Comparison of ENCODE assay signal across 7 mouse cellular contexts in the genomic region with DNA sequence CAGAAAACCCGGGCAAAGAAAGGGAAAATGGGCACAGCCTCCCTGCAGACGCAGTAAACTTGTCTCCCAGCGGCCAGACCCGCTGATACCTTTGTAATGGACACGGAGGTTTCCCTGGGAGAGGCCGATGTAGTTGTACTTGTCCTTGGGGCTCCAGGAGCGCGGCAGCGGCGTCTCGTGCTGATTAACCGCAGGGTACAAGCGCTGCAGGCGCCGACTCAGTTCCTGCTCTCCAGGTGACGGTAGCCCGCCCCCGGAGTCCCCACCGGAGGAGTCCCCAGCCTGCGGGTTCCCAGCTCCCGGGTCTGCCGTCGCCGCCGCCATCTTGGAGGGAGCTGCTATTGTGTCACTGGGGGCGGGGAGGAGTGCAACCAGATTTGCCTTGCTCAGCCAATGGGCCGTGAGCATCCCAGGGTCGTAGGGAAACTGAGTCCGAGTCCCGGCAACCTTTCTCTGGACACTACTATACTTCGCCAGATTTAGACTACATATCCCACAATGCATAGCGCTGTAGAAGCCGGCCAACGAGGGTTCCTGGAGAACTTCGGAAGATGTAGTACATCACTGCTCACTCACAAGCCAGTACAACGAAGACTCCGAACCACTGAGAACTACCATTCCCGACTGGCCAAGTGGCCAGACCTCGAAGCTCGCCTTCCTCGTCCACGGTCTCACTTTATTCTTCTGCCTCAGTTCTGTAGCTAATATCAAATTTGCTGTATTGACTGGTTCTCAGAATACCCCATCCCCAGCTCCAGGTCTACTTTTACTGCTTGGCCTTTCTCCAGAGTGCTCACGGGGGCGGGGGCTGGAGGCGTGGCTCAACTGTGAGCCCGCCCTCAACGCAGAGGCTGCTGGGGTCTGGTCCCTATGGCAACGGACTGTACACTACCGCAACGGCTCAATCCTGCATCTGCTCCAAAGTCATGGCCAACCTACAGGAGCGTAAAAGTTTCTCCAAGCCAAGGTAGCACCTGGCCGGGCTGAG. TPM values are rescaled to one million over a fixed set of nuclear protein-coding genes. Genes with fewer than 3 reads are reported as not detected.
DNase-seq lines count a peak whose midpoint lies in the region; ATAC-seq lines count a peak whose summit lies in the region.

A gene (minus strand): TSS at position 490 of the 988 bp plus-strand sequence.
A gene (plus strand): TSS at position 871 of the 988 bp plus-strand sequence.

- peak within 1 kb of the TSS; percentile 86 for H3K4me3 ChIP-seq in embryonic facial prominence, embryonic 11.5 days (ENCODE audit: low read depth, low read length)
- H3K4me3 ChIP-seq in limb, embryonic 10.5 days, result peak within 1 kb of the TSS; percentile 82
- H3K4me3 ChIP-seq in midbrain, embryonic 13.5 days (replicated peaks), result peak within 1 kb of the TSS; percentile 95

- WGBS in embryonic facial prominence, embryonic 11.5 days, result under 1% methylated on average over 52 of the region's 52 CpGs
- WGBS in limb, embryonic 10.5 days, result under 1% methylated on average over 52 of the region's 52 CpGs
- under 1% methylated on average over 52 of the region's 52 CpGs for WGBS in midbrain, embryonic 13.5 days

- peaks cover 2% of the 10 kb centered on the region for H3K36me3 ChIP-seq in embryonic facial prominence, embryonic 11.5 days (replicated peaks; ENCODE audit: control insufficient read depth, insufficient read depth, low read depth, low read length)
- peaks cover 36% of the 10 kb centered on the region for H3K36me3 ChIP-seq in limb, embryonic 10.5 days
- peaks cover 23% of the 10 kb centered on the region for H3K36me3 ChIP-seq in midbrain, embryonic 13.5 days

- no peaks in the 10 kb centered on the region for H3K27me3 ChIP-seq in embryonic facial prominence, embryonic 11.5 days (ENCODE audit: control insufficient read depth, insufficient read depth, low read length)
- no peaks in the 10 kb centered on the region for H3K27me3 ChIP-seq in limb, embryonic 10.5 days (ENCODE audit: low read depth, poor library complexity, severe bottlenecking)
- no peaks in the 10 kb centered on the region for H3K27me3 ChIP-seq in midbrain, embryonic 13.5 days

- H3K4me1 ChIP-seq in embryonic facial prominence, embryonic 11.5 days (ENCODE audit: control insufficient read depth, insufficient read depth, low read length), result no peaks in the 10 kb centered on the region
- H3K4me1 ChIP-seq in limb, embryonic 10.5 days, result peaks cover 16% of the 10 kb centered on the region
- peaks cover 32% of the 10 kb centered on the region for H3K4me1 ChIP-seq in midbrain, embryonic 13.5 days (replicated peaks)

- peak within 1 kb of the TSS; percentile 78 for H3K4me2 ChIP-seq in embryonic facial prominence, embryonic 11.5 days (ENCODE audit: low read depth, low read length)
- peak within 1 kb of the TSS; percentile 99 for H3K4me2 ChIP-seq in midbrain, embryonic 13.5 days (replicated peaks)

- DNase-seq in adrenal gland, postnatal 14 days, result peak; percentile 97
- peak; percentile 99 for DNase-seq in embryonic facial prominence, embryonic 11.5 days (ENCODE audit: low spot score)
- peak; percentile 99 for DNase-seq in kidney, adult 11 months
- DNase-seq in limb, embryonic 10.5 days (ENCODE audit: low spot score), result peak; percentile 93
- peak; percentile 94 for DNase-seq in spleen, adult 12 weeks (ENCODE audit: low spot score)

- no peaks in the 10 kb centered on the region for H3K9me3 ChIP-seq in embryonic facial prominence, embryonic 11.5 days (replicated peaks; ENCODE audit: control insufficient read depth, low read length)
- H3K9me3 ChIP-seq in limb, embryonic 10.5 days (replicated peaks), result no peaks in the 10 kb centered on the region
- H3K9me3 ChIP-seq in midbrain, embryonic 13.5 days, result no peaks in the 10 kb centered on the region

- peak within 1 kb of the TSS; percentile 85 for H3K9ac ChIP-seq in embryonic facial prominence, embryonic 11.5 days (replicated peaks; ENCODE audit: low read length)
- peak within 1 kb of the TSS; percentile 96 for H3K9ac ChIP-seq in midbrain, embryonic 13.5 days (replicated peaks)

- ATAC-seq in embryonic facial prominence, embryonic 11.5 days (replicated peaks; ENCODE audit: insufficient number of reproducible peaks, low FRiP score, low TSS enrichment, low read depth), result peak; percentile 99
- peak; percentile 93 for ATAC-seq in granulocyte monocyte progenitor cell, adult 5-6 weeks (replicated peaks; ENCODE audit: poor library complexity, severe bottlenecking)
- ATAC-seq in midbrain, embryonic 13.5 days, result peak; percentile 99

- 0 out of 2 replicates have a peak within 1 kb of the TSS, but pooled peaks have one; percentile 36 for H3K27ac ChIP-seq in embryonic facial prominence, embryonic 11.5 days (replicated peaks; ENCODE audit: low read depth, low read length)
- H3K27ac ChIP-seq in limb, embryonic 10.5 days, result peak within 1 kb of the TSS; percentile 90
- H3K27ac ChIP-seq in midbrain, embryonic 13.5 days, result peak within 1 kb of the TSS; percentile 55

RNA-seq across cellular contexts. Expression of the first gene that starts in this region (rescaled TPM):
- 27.3 and 29.8 TPM in 2 replicates for total RNA-seq in adrenal gland, postnatal 14 days (2021)
- polyA plus RNA-seq in embryonic facial prominence, embryonic 11.5 days (2014; fragmentation: Nextera tagmentation; extraction: Ambion mirVana), result 11.2 and 13.0 TPM in 2 replicates
- total RNA-seq in granulocyte monocyte progenitor cell, adult 5-6 weeks (2014; fragmentation: Nextera tagmentation), result 12.9 and 16.7 TPM in 2 replicates
- total RNA-seq in granulocyte monocyte progenitor cell, adult 5-6 weeks (2017), result 7.2 and 8.3 TPM in 2 replicates
- 11.5 and 14.9 TPM in 2 replicates for polyA plus RNA-seq in limb, embryonic 10.5 days (2016; fragmentation: Nextera tagmentation; extraction: Ambion mirVana)
- 13.8 and 15.9 TPM in 2 replicates for polyA plus RNA-seq in midbrain, embryonic 13.5 days (2015; fragmentation: Nextera tagmentation; extraction: Ambion mirVana)

RNA-seq across cellular contexts. Expression of the second gene that starts in this region (rescaled TPM):
- not detected in 2 replicates for total RNA-seq in adrenal gland, postnatal 14 days (2021)
- 0.27 TPM in 1 of 2 replicates, not detected in the other for polyA plus RNA-seq in embryonic facial prominence, embryonic 11.5 days (2014; fragmentation: Nextera tagmentation; extraction: Ambion mirVana)
- total RNA-seq in granulocyte monocyte progenitor cell, adult 5-6 weeks (2014; fragmentation: Nextera tagmentation), result not detected in 2 replicates
- not detected in 2 replicates for total RNA-seq in granulocyte monocyte progenitor cell, adult 5-6 weeks (2017)
- 0.10 and 0.14 TPM in 2 replicates for polyA plus RNA-seq in limb, embryonic 10.5 days (2016; fragmentation: Nextera tagmentation; extraction: Ambion mirVana)
- 0.36 and 0.58 TPM in 2 replicates for polyA plus RNA-seq in midbrain, embryonic 13.5 days (2015; fragmentation: Nextera tagmentation; extraction: Ambion mirVana)

Comparison
In these comparisons a context has a peak if more than half of its experiments do, and no peak if none do; other contexts are left out.
1. Peak in every context shown above with its lines: DNase-seq, ATAC-seq, H3K4me3 ChIP-seq and H3K27ac ChIP-seq.
2. H3K27ac ChIP-seq: peak in every context shown above with its lines; median percentile 90 in limb, embryonic 10.5 days; 55 in midbrain, embryonic 13.5 days; 36 in embryonic facial prominence, embryonic 11.5 days.